Mouse (Mus musculus) limb, embryonic 14.5 days (tissue): ENCODE results near the gene Blvrb. TPM values are rescaled to one million over a fixed set of nuclear protein-coding genes. Genes with fewer than 3 reads are reported as not detected.

ENCODE experiments used
- ATAC-seq: fragments of 200-750 bp; cut with Nextera tagmentation; 2 replicates; pipeline ENCODE4 v1.8.0; 2017; ENCODE audit warnings: low read depth, moderate number of reproducible peaks, moderate TSS enrichment; ENCODE audit not compliant: low FRiP score
- DNase-seq: peaks from one replicate; pipeline ENCODE4 v3.0.0-alpha.2; 2015; ENCODE audit warnings: low spot score
- H3K27ac ChIP-seq: fragments of 300-500 bp; sonication (generic); replicated peaks from 2 replicates; pipeline ENCODE4 v1.5.1; 2014; ENCODE audit warnings: low read depth, mild to moderate bottlenecking, low read length, moderate library complexity, mixed read lengths
- H3K27me3 ChIP-seq: fragments of 300-500 bp; sonication (generic); 2 replicates; pipeline ENCODE4 v1.6.1; 2014; ENCODE audit warnings: low read length, mixed read lengths; ENCODE audit not compliant: control insufficient read depth, insufficient read depth
- H3K36me3 ChIP-seq: fragments of 300-500 bp; sonication (generic); 2 replicates; pipeline ENCODE4 v1.6.1; 2014; ENCODE audit warnings: mild to moderate bottlenecking, low read length, moderate library complexity, mixed read lengths; ENCODE audit not compliant: control insufficient read depth, insufficient read depth
- H3K4me1 ChIP-seq: fragments of 300-500 bp; sonication (generic); 2 replicates; pipeline ENCODE4 v1.6.1; 2014; ENCODE audit warnings: antibody characterized with exemption, low read length, mixed read lengths; ENCODE audit not compliant: control insufficient read depth, insufficient read depth
- H3K4me2 ChIP-seq: fragments of 300-500 bp; sonication (generic); replicated peaks from 2 replicates; pipeline ENCODE4 v1.6.1; 2014; ENCODE audit warnings: low read depth, mild to moderate bottlenecking, low read length, moderate library complexity; ENCODE audit not compliant: severe bottlenecking
- H3K4me3 ChIP-seq: fragments of 300-500 bp; sonication (generic); replicated peaks from 2 replicates; pipeline ENCODE4 v1.5.1; 2014; ENCODE audit warnings: low read length
- H3K9ac ChIP-seq: fragments of 300-500 bp; sonication (generic); 2 replicates; pipeline ENCODE4 v1.6.1; 2014; ENCODE audit warnings: mild to moderate bottlenecking, low read depth, low read length, moderate library complexity; ENCODE audit not compliant: severe bottlenecking
- H3K9me3 ChIP-seq: fragments of 300-500 bp; sonication (generic); 2 replicates; pipeline ENCODE4 v1.6.1; 2016; ENCODE audit warnings: low read length; ENCODE audit not compliant: control insufficient read depth
- POLR2A ChIP-seq: fragments of 200-500 bp; IDR thresholded peaks from 2 replicates; pipeline ENCODE4 v1.8.0; 2012; ENCODE audit warnings: inconsistent platforms, mild to moderate bottlenecking, moderate library complexity, borderline replicate concordance; ENCODE audit not compliant: insufficient read depth, insufficient read length; ENCODE audit errors: extremely low read depth
- WGBS: fragments of 180-500 bp; shearing (Covaris S2); extraction: QIAGEN DNeasy Blood & Tissue Kit; methylation state at CpG from one replicate; pipeline ENCODE4 v1.1.7; 2014; 5-methylcytosine and 5-hydroxymethylcytosine counted together
- polyA plus RNA-seq, 2 experiments: library from polyadenylated mRNA; depleted of rRNA in 1 of 2; stranded (reverse) in 1 of 2; unstranded in 1 of 2; fragments of >200 nt; fragmentation: Nextera tagmentation in 1 of 2; extraction: Ambion mirVana in 1 of 2; gene quantifications; 2 replicates each; pipeline versions ENCODE4 v1.2.1 to v1.2.3; 2012 to 2014

The Blvrb gene
- polyA plus RNA-seq, 2 experiments = 44.8 to 60.8 TPM

DNA sequence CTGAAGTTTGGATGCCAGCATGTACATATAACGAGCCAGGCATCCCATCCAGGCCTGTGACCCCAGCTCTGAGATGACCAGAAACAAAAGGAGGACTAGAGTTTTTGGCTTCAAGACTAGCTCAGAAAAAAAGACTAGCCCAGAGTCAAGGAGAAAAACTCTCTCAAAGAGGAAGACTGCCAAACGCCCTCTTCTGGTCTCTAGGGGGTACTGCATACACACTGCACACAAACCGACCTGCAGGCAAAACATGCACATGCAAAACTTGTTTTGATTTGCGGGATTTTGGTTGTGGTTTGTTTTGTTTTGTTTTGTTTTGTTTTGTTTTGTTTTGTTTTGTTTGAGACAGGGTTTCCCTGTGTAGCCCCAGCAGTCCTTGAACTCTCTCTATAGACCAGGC is 7.8 kb upstream of the Blvrb start:
- H3K27me3 ChIP-seq = peaks cover 3% of the 10 kb centered on the region; the same call in 1 of the 2 replicates
- no peak for ATAC-seq
- no peak for TF ChIP-seq POLR2A

DNA sequence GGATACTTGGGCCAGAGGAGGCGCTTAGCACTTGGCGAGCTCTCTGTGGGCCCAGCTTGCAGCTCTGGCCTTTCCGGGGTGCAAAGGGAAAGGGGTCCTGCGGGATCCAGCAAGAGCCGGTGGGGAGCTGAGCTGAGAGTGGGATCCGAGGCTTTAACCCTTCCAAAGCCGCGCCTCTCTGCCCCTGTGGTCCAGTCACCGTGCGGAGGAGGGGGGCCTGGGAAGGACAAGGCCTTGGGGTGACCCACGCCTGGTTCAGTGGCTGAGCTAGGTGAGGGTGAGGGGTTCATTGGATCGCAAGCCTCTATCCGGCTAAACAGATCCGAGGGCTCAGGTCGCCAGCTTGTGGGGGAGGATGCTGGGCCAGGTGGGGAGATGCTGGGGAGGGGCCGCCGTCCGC is 1.7 kb upstream of the Blvrb start:
- no peak for DNase-seq
- H3K4me1 ChIP-seq = peaks cover 10% of the 10 kb centered on the region
- no peak overlapping the region for H3K27ac ChIP-seq
- peaks cover 20% of the 10 kb centered on the region for H3K27me3 ChIP-seq
- no peak for TF ChIP-seq POLR2A
- peak overlapping the region; percentile 60 for H3K9ac ChIP-seq
- peak overlapping the region; percentile 89 for H3K4me2 ChIP-seq
- no peaks in the 10 kb centered on the region for H3K36me3 ChIP-seq
- no peak for ATAC-seq
- 5% methylated on average over 15 of the region's 18 CpGs for WGBS
- H3K4me3 ChIP-seq = peak overlapping the region; percentile 43
- no peaks in the 10 kb centered on the region for H3K9me3 ChIP-seq

More for the DNA sequence above, 7.8 kb upstream of the Blvrb start:
- no peak overlapping the region for H3K4me2 ChIP-seq
- WGBS = 72% methylated on average over 4 of the region's 4 CpGs
- no peaks in the 10 kb centered on the region for H3K36me3 ChIP-seq
- no peaks in the 10 kb centered on the region for H3K9me3 ChIP-seq
- no peak overlapping the region for H3K4me3 ChIP-seq
- H3K4me1 ChIP-seq = no peaks in the 10 kb centered on the region
- DNase-seq = no peak
- H3K9ac ChIP-seq = no peak overlapping the region
- no peak overlapping the region for H3K27ac ChIP-seq

GRCm38 (mm10) chr7:27446521-27447418 is 1.0 kb upstream of the Blvrb start:
- TF ChIP-seq POLR2A = no peak
- Histone ChIP-seq H3K27me3 (peaks cover 20% of the 10 kb centered on the region), H3K9me3 (no peaks in the 10 kb centered on the region), H3K27ac (no peak overlapping the region), H3K4me2 (peak overlapping the region; percentile 94), H3K36me3 (no peaks in the 10 kb centered on the region), H3K4me3 (peak overlapping the region; percentile 61), H3K9ac (peak overlapping the region; percentile 60), H3K4me1 (peaks cover 10% of the 10 kb centered on the region)
- ATAC-seq = no peak; the same call in 1 of the 2 replicates
- DNase-seq = no peak
- 16% methylated on average over 25 of the region's 53 CpGs for WGBS

DNA sequence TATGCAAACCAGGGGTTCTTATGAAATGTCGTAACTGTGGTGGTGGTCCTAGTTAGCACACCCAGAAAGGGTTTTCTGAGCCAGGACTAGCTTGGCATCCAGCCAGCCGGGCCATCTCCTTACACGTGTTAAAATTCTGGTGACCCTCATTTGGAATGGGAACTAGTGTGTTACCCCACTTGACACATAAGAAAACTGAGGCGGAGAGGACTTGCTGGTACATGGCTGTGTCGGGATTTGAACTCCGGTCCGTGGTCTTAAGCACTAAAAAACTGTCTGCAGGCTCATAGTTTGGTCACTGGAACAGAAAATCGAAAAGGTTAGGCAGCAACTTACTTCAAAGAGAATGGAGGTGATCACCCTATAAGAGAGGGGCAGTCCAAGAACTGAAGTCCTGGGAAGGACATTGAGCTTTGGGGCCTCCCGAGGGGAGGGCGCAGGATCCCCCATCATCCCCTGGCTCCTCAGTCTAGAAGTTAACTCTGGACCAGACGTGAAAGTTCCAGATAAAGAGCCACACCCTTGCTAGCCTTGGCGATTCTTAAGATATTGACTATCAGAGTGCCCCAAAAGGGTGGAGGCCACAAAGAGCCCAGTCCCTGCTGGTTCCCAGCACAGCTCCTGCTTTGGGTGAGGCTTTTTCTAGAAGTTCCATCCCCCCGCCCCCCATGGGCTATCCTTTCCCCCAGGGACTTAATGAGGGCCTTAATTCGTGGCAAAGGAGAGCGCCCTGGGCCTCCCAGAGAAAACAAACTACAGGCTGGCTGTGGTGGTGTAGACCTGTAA is 836 bp downstream of the Blvrb start:
- Histone ChIP-seq H3K27ac (no peak overlapping the region), H3K4me2 (peak overlapping the region; percentile 94), H3K27me3 (peaks cover 20% of the 10 kb centered on the region), H3K36me3 (no peaks in the 10 kb centered on the region), H3K9ac (peak overlapping the region; percentile 60; the same call in 1 of the 2 replicates), H3K4me3 (peak overlapping the region; percentile 61), H3K4me1 (peaks cover 10% of the 10 kb centered on the region), H3K9me3 (no peaks in the 10 kb centered on the region)
- TF ChIP-seq POLR2A = no peak
- DNase-seq = no peak
- ATAC-seq = no peak
- 56% methylated on average over 15 of the region's 15 CpGs for WGBS

DNA sequence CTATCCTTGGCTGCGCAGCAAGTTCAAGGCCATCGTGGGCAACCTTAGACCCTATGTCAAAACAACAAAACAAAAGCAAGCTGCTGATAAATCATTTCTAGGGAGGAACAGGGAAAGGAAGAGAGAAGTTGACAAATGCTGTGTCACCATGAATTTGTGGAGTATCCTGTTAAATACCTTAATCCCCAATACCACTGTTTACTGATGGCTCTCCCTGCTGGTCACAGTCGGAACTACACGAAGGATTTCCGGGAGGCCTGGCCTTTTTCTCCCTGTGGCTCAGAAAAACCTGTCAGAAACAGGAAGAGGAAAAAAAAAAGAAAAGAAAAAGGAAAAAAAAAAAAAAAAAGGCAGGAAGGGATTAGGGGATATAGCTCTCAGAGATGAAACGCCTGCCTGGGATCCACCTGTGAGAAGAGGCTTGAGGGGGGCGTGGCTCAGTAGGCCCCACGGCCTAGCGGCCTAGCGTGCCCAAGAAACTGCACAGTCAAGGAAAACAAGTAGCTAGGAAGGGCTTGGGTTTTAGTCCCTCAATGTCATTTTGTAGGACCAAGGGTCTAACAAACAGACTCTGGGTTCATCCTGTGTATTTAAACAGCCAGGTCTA is 1.6 kb downstream of the Blvrb start:
- Histone ChIP-seq H3K4me3 (no peak overlapping the region), H3K4me2 (no peak overlapping the region), H3K9me3 (no peaks in the 10 kb centered on the region), H3K36me3 (no peaks in the 10 kb centered on the region), H3K9ac (no peak overlapping the region), H3K4me1 (peaks cover 10% of the 10 kb centered on the region), H3K27ac (no peak overlapping the region), H3K27me3 (peaks cover 20% of the 10 kb centered on the region)
- ATAC-seq (no peak), DNase-seq (peak; percentile 68)
- 60% methylated on average over 10 of the region's 10 CpGs for WGBS
- no peak for TF ChIP-seq POLR2A
